Mouse (Mus musculus) lung, postnatal 0 days (tissue): ENCODE measurements at regions not wholly inside any gene's neighbourhood (a gene's known extent, or its start where the extent isn't known, plus 50 kb on each side); places are given as distances from the start of the nearest gene placed in this dataset.

Experiments used
- CTCF ChIP-seq: IDR thresholded peaks from 2 replicates; pipeline ENCODE4 v1.5.1; 2016; ENCODE audit warnings: antibody characterized with exemption, mild to moderate bottlenecking
- EP300 ChIP-seq: IDR thresholded peaks from 2 replicates; pipeline ENCODE4 v1.6.1; 2016; ENCODE audit warnings: antibody characterized with exemption, mild to moderate bottlenecking, control low read depth

- TF ChIP-seq CTCF (no peak), EP300 (no peak)
Measured at GRCm38 (mm10) chr10:91543167-91543918, 362.2 kb upstream of the Tmpo start.
